Mouse (Mus musculus): ENCODE results near the gene Olfr470.
"Not testable (repeated sequence)": the region's sequence is repeated elsewhere in the genome, so short reads cannot be mapped to it uniquely, and the experiment has no call there.

Olfr470 gene

GRCm38 (mm10) chr7:107847390-107847789, at the start of gene Olfr470:
Olfr470 (minus strand) TSS chr7:107847490.
- not testable (repeated sequence) for DNase-seq (ENCODE audit: low spot score in 2 of 2)

- no peak for DNase-seq (ENCODE audit: low spot score in 2 of 2)
Observed at GRCm38 (mm10) chr7:107841719-107842118, 5.6 kb downstream of the Olfr470 start.

GRCm38 (mm10) chr7:107825441-107825840, 21.8 kb downstream of the Olfr470 start, which contains the start of gene Olfr469:
Olfr469 (minus strand) TSS chr7:107825541.
- not testable (repeated sequence) for DNase-seq (ENCODE audit: low spot score in 2 of 2)

- DNase-seq (ENCODE audit: low spot score in 2 of 2): not testable (repeated sequence)
Observed at GRCm38 (mm10) chr7:107823867-107824266, 23.4 kb downstream of the Olfr470 start.

GRCm38 (mm10) chr7:107819442-107819841, 27.8 kb downstream of the Olfr470 start:
- DNase-seq (ENCODE audit: low spot score in 2 of 2): no peak

GRCm38 (mm10) chr7:107811963-107812362, 35.3 kb downstream of the Olfr470 start, which contains the start of gene Olfr467:
Olfr467 (plus strand) TSS chr7:107812263.
- DNase-seq (ENCODE audit: low spot score in 2 of 2): no peak

- no peak for DNase-seq (ENCODE audit: low spot score in 2 of 2)
Observed at GRCm38 (mm10) chr7:107802138-107802537, 45.2 kb downstream of the Olfr470 start.

- no peak for DNase-seq (ENCODE audit: low spot score in 2 of 2)
Observed at GRCm38 (mm10) chr7:107801108-107801507, 46.2 kb downstream of the Olfr470 start, which contains the start of gene Ovch2. Ovch2 (minus strand) TSS chr7:107801208.

GRCm38 (mm10) chr7:107796500-107796899, 50.8 kb downstream of the Olfr470 start:
- no peak for DNase-seq (ENCODE audit: low spot score in 2 of 2)

All from frontal cortex, postnatal 10 days (tissue).